Mouse (Mus musculus) MEL (cell line): ENCODE data around the gene Arhgef3. TPM values are rescaled to one million over a fixed set of nuclear protein-coding genes. Genes with fewer than 3 reads are reported as not detected.
A peak's percentile ranks its signal among the peaks of the same experiment; 100 is the strongest.

Experiments used
- DNase-seq: peaks from one replicate; pipeline ENCODE4 v3.0.0; 2011; ENCODE audit warnings: low read depth, low spot score
- H3K27ac ChIP-seq: 2 replicates; pipeline ENCODE4 v1.5.1; 2012; ENCODE audit warnings: low read depth, mild to moderate bottlenecking, control low read depth, low read length, moderate library complexity; ENCODE audit not compliant: control insufficient read depth
- H3K27me3 ChIP-seq, 2 experiments: fragments of 150-350 bp in 1 of 2; sonication (generic) in 1 of 2; 2 replicates each; pipeline ENCODE4 v1.6.1; 2012; ENCODE audit warnings: low read length in 2 of 2, mild to moderate bottlenecking in 2 of 2, improper control_type of control experiment in 1 of 2, moderate library complexity in 1 of 2; ENCODE audit not compliant: insufficient read depth in 2 of 2, control insufficient read depth in 1 of 2
- H3K36me3 ChIP-seq, 2 experiments: 2 replicates each; pipeline ENCODE4 v1.6.1; 2012 to 2014; ENCODE audit warnings: low read length in 2 of 2, improper control_type of control experiment in 1 of 2, inconsistent platforms in 1 of 2, mild to moderate bottlenecking in 1 of 2; ENCODE audit not compliant: insufficient read depth in 2 of 2, control insufficient read depth in 1 of 2
- H3K4me1 ChIP-seq, 2 experiments: fragments of 150-350 bp in 1 of 2; sonication (generic) in 1 of 2; 2 replicates each; pipeline ENCODE4 v1.6.1; 2012; ENCODE audit warnings: low read length in 2 of 2, improper control_type of control experiment in 1 of 2, mild to moderate bottlenecking in 1 of 2; ENCODE audit not compliant: insufficient read depth in 2 of 2, control insufficient read depth in 1 of 2
- H3K4me3 ChIP-seq, 2 experiments: fragments of 150-350 bp in 1 of 2; sonication (generic) in 1 of 2; 2 replicates each; pipeline ENCODE4 v1.5.1; 2012; ENCODE audit warnings: low read depth in 2 of 2, low read length in 2 of 2, mild to moderate bottlenecking in 2 of 2, moderate library complexity in 2 of 2, control low read depth in 1 of 2, improper control_type of control experiment in 1 of 2; ENCODE audit not compliant: control insufficient read depth in 1 of 2, insufficient read depth in 1 of 2
- H3K79me2 ChIP-seq: 2 replicates; pipeline ENCODE4 v1.6.1; 2012; ENCODE audit warnings: mild to moderate bottlenecking, low read length, moderate library complexity; ENCODE audit not compliant: control insufficient read depth, poor library complexity, insufficient read depth
- H3K9ac ChIP-seq: 2 replicates; pipeline ENCODE4 v1.6.1; 2012; ENCODE audit warnings: low read depth, mild to moderate bottlenecking, control low read depth, low read length, moderate library complexity; ENCODE audit not compliant: control insufficient read depth, poor library complexity, severe bottlenecking
- H3K9me3 ChIP-seq: fragments of 150-350 bp; sonication (generic); replicated peaks from 2 replicates; pipeline ENCODE4 v1.6.1; 2012; ENCODE audit warnings: mild to moderate bottlenecking, low read length, improper control_type of control experiment, moderate library complexity; ENCODE audit not compliant: insufficient read depth
- BHLHE40 ChIP-seq: IDR thresholded peaks from 2 replicates; pipeline ENCODE4 v1.6.1; 2012; ENCODE audit warnings: low read depth, mild to moderate bottlenecking, inconsistent platforms, low read length, improper control_type of control experiment, borderline replicate concordance
- E2F4 ChIP-seq: IDR thresholded peaks from 2 replicates; pipeline ENCODE4 v1.6.1; 2011; ENCODE audit warnings: low read depth, low read length, improper control_type of control experiment, borderline replicate concordance
- ELF1 ChIP-seq: IDR thresholded peaks from 2 replicates; pipeline ENCODE4 v1.6.1; 2014; ENCODE audit warnings: low read depth, mild to moderate bottlenecking, inconsistent platforms, low read length, improper control_type of control experiment, moderate library complexity
- GABPA ChIP-seq: IDR thresholded peaks from 2 replicates; pipeline ENCODE4 v1.6.1; 2012; ENCODE audit warnings: low read depth, mild to moderate bottlenecking, inconsistent platforms, low read length, improper control_type of control experiment, moderate library complexity
- GATA1 ChIP-seq: IDR thresholded peaks from 2 replicates; pipeline ENCODE4 v1.6.1; 2011; ENCODE audit warnings: low read depth, low read length, improper control_type of control experiment
- HCFC1 ChIP-seq: IDR thresholded peaks from 2 replicates; pipeline ENCODE4 v1.6.1; 2012; ENCODE audit warnings: low read depth, mild to moderate bottlenecking, inconsistent platforms, low read length, improper control_type of control experiment, moderate library complexity
- JUND ChIP-seq: IDR thresholded peaks from 2 replicates; pipeline ENCODE4 v1.6.1; 2011; ENCODE audit warnings: low read depth, mild to moderate bottlenecking, improper control_type of control experiment, low read length
- MAZ ChIP-seq: IDR thresholded peaks from 2 replicates; pipeline ENCODE4 v1.6.1; 2012; ENCODE audit warnings: low read depth, mild to moderate bottlenecking, inconsistent platforms, low read length, improper control_type of control experiment
- MYC ChIP-seq: IDR thresholded peaks from 2 replicates; pipeline ENCODE4 v1.6.1; 2011; ENCODE audit warnings: low read depth, mild to moderate bottlenecking, low read length, improper control_type of control experiment, moderate library complexity
- NELFE ChIP-seq: IDR thresholded peaks from 2 replicates; pipeline ENCODE4 v1.6.1; 2011; ENCODE audit warnings: low read depth, low read length, improper control_type of control experiment
- NRF1 ChIP-seq: IDR thresholded peaks from 2 replicates; pipeline ENCODE4 v1.6.1; 2014; ENCODE audit warnings: low read depth, mild to moderate bottlenecking, inconsistent platforms, low read length, improper control_type of control experiment, moderate library complexity; ENCODE audit not compliant: poor library complexity, insufficient read depth, severe bottlenecking
- POLR2A ChIP-seq, 2 experiments: IDR thresholded peaks; 2 replicates each; pipeline ENCODE4 v1.6.1; 2011 to 2012; ENCODE audit warnings: low read length in 2 of 2, mild to moderate bottlenecking in 2 of 2, control low read depth in 1 of 2, improper control_type of control experiment in 1 of 2, low read depth in 1 of 2, moderate library complexity in 1 of 2; ENCODE audit not compliant: control insufficient read depth in 1 of 2, insufficient read depth in 1 of 2, poor library complexity in 1 of 2
- POLR2AphosphoS5 ChIP-seq: IDR thresholded peaks from 2 replicates; pipeline ENCODE4 v1.6.1; 2012; ENCODE audit warnings: low read depth, borderline replicate concordance, mild to moderate bottlenecking, inconsistent platforms, low read length, moderate library complexity, mixed read lengths
- RAD21 ChIP-seq: IDR thresholded peaks from 2 replicates; pipeline ENCODE4 v1.6.1; 2011; ENCODE audit warnings: mild to moderate bottlenecking, low read depth, low read length, improper control_type of control experiment
- RCOR1 ChIP-seq: IDR thresholded peaks from 2 replicates; pipeline ENCODE4 v1.6.1; 2012; ENCODE audit warnings: low read depth, mild to moderate bottlenecking, inconsistent platforms, low read length, improper control_type of control experiment
- UBTF ChIP-seq: IDR thresholded peaks from 2 replicates; pipeline ENCODE4 v1.6.1; 2012; ENCODE audit warnings: low read depth, mild to moderate bottlenecking, inconsistent platforms, low read length, improper control_type of control experiment, moderate library complexity, borderline replicate concordance; ENCODE audit not compliant: insufficient read depth
- USF1 ChIP-seq: IDR thresholded peaks from 2 replicates; pipeline ENCODE4 v1.6.1; 2014; ENCODE audit warnings: low read depth, mild to moderate bottlenecking, inconsistent platforms, low read length, improper control_type of control experiment, moderate library complexity
- USF2 ChIP-seq, 2 experiments: IDR thresholded peaks; 2 replicates each; pipeline ENCODE4 v1.6.1; 2011 to 2012; ENCODE audit warnings: improper control_type of control experiment in 2 of 2, low read length in 2 of 2, borderline replicate concordance in 1 of 2, inconsistent platforms in 1 of 2, low read depth in 1 of 2, mild to moderate bottlenecking in 1 of 2; ENCODE audit not compliant: insufficient read depth in 1 of 2
- ZC3H11A ChIP-seq: IDR thresholded peaks from 2 replicates; pipeline ENCODE4 v1.6.1; 2012; ENCODE audit warnings: low read depth, mild to moderate bottlenecking, inconsistent platforms, low read length, improper control_type of control experiment
- ZMIZ1 ChIP-seq: IDR thresholded peaks from 2 replicates; pipeline ENCODE4 v1.6.1; 2012; ENCODE audit warnings: low read depth, mild to moderate bottlenecking, inconsistent platforms, low read length, improper control_type of control experiment, moderate library complexity
- polyA plus RNA-seq, 2 experiments: library from polyadenylated mRNA; stranded (reverse) in 1 of 2; unstranded in 1 of 2; fragments of >175 nt in 1 of 2; fragments of >200 nt in 1 of 2; gene quantifications; 2 replicates each; pipeline versions ENCODE4 v1.2.1 to v1.2.4; 2012; ENCODE audit warnings: low replicate concordance in 2 of 2, low read depth in 1 of 2; ENCODE audit not compliant: insufficient read length in 2 of 2, insufficient read depth in 1 of 2, missing spikeins in 1 of 2
- total RNA-seq: library from RNA; depleted of rRNA; stranded (reverse); fragments of 300-350 nt; gene quantifications from 2 replicates; pipeline ENCODE4 v1.2.3, GENCODE M21; 2012

Arhgef3 gene
- total and polyA plus RNA-seq, 3 experiments = 2.1 to 2.7 TPM; not detected in 1

DNA sequence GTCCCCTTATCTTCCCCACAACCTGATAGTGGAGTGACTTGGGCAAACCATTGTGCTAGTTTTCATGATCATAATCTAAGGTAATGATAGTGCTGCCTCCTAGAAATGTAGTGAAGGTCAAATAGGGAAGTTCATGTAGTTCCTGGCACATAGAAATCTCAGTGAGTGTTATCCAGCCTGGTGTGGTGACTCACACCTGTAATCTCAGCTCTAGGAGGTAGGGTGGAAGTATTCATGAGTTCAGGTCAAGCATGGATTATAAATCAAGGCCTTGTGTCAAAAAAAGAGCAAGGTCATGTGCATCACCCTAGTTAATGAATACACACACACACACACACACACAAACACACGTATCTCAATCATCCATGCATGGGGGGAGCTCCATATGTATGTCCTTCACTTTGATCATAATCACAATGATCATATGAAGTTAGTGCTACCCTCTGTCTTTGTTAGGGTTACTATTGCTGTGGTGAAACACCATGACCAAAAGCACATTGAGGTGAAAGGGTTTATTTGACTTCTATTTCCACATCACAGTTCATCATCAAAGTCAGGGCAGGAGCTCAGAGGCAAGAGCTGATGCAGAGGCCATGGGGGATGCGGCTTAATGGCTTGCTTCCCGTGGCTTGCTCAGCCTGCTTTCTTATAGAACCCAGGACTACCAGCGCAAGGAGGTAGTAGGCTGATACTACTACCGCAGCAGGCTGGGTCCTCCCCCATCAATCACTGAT, 226.2 kb downstream of the Arhgef3 start:
- no peak overlapping the region for H3K4me3 ChIP-seq
- H3K36me3 ChIP-seq = peaks cover 0 to 13% of the 10 kb centered on the region in 2 experiments; a peak in 2 of 4 replicates
- TF ChIP-seq UBTF (no peak), MYC (no peak), GATA1 (peak; percentile 15; the same call in 1 of the 2 replicates), POLR2A (IDR thresholded peaks at IDR 0.05; ENCODE audit: control insufficient read depth in 1 of 2, insufficient read depth in 1 of 2, low read depth in 1 of 2, low read length in 2 of 2, poor library complexity in 1 of 2) (no peak), RCOR1 (peak; percentile 82), ZMIZ1 (no peak), GABPA (no peak), MAZ (no peak), ELF1 (no peak), POLR2AphosphoS5 (no peak)
- H3K4me1 ChIP-seq = peaks cover 2 to 10% of the 10 kb centered on the region in 2 experiments; a peak in 3 of 4 replicates
- no peak overlapping the region for H3K9ac ChIP-seq
- no peak overlapping the region for H3K27ac ChIP-seq
- H3K79me2 ChIP-seq = no peaks in the 10 kb centered on the region
- no peaks in the 10 kb centered on the region for H3K27me3 ChIP-seq
- no peaks in the 10 kb centered on the region for H3K9me3 ChIP-seq
- DNase-seq = no peak

DNA sequence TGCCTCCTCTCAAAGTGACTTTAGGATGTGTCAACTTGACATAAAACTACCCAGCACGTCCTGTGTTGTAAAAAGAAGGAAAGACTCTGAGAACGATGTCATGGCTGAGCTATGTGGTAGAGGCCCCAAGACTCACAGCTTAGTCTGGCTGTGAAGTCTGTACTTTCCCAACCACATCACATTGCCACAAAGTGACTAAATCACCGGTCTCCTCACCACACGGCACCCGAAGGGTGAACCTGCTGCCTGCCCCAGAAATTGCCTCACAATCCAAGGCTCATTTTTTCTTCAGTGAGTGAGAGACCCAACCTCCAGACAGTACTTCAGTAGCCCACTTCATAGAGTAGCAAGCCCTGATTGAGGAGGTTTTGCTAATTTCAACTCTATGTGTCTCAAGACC, 226.8 kb downstream of the Arhgef3 start:
- Histone ChIP-seq H3K27ac (no peak overlapping the region), H3K9ac (no peak overlapping the region), H3K27me3 (no peaks in the 10 kb centered on the region), H3K9me3 (no peaks in the 10 kb centered on the region), H3K79me2 (no peaks in the 10 kb centered on the region), H3K4me3 (no peak overlapping the region), H3K36me3 (peaks cover 0 to 16% of the 10 kb centered on the region in 2 experiments; a peak in 2 of 4 replicates), H3K4me1 (peaks cover 2 to 10% of the 10 kb centered on the region in 2 experiments; a peak in 3 of 4 replicates)
- no peak for DNase-seq
- TF ChIP-seq HCFC1 (no peak), NELFE (no peak), MAZ (no peak), POLR2AphosphoS5 (no peak), POLR2A (IDR thresholded peaks at IDR 0.05; ENCODE audit: control insufficient read depth in 1 of 2, insufficient read depth in 1 of 2, low read depth in 1 of 2, low read length in 2 of 2, poor library complexity in 1 of 2) (no peak), USF2 (IDR thresholded peaks at IDR 0.05; ENCODE audit: borderline replicate concordance in 1 of 2, insufficient read depth in 1 of 2, low read depth in 1 of 2, low read length in 2 of 2) (no peak), ZC3H11A (no peak), RAD21 (no peak), UBTF (no peak), BHLHE40 (no peak), USF1 (no peak), NRF1 (no peak), GABPA (no peak), JUND (no peak), RCOR1 (no peak), E2F4 (no peak)
